Mouse (Mus musculus): Measurements from ENCODE around the gene Tcf7l2.

DNA sequence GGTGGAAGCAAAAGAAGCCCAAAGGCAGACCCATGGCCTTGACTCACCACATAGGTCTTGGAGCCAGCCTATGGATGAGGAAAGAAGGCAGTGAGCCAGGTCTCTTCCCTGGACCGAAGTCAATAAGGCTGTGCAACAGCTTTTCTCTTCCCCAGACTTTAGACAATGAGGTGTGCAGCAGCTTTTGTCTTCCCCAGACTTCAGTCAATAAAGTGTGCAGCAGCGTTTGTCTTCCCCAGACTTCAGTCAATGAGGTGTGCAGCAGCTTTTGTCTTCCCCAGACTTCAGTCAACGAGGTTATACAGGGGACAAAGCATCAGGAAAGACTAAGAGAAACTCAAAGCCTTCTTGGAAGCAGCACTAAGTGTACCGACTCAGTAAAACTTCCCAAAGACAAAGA is 39.5 kb upstream of the Tcf7l2 start:
- no peak for TF ChIP-seq TAL1 (IDR thresholded peaks at IDR 0.05; ENCODE audit: low read length)
- TF ChIP-seq GATA1 (IDR thresholded peaks at IDR 0.05; ENCODE audit: low read length): no peak
